Mouse (Mus musculus): ENCODE results near the gene Grik4. TPM values are rescaled to one million over a fixed set of nuclear protein-coding genes. Genes with fewer than 3 reads are reported as not detected.
A peak's percentile ranks its signal among the peaks of the same experiment; 100 is the strongest.

The Grik4 gene
- polyA plus RNA-seq, 1 experiment from 2014 or later: 1.1 TPM

- Histone ChIP-seq H3K4me3 (ENCODE audit: low read length) (no peak overlapping the region), H3K9me3 (ENCODE audit: control insufficient read depth, low read length) (no peaks in the 10 kb centered on the region), H3K27ac (ENCODE audit: low read length) (no peak overlapping the region), H3K4me2 (ENCODE audit: low read depth, low read length) (no peak overlapping the region), H3K27me3 (replicated peaks; ENCODE audit: control insufficient read depth, insufficient read depth, low read length) (no peaks in the 10 kb centered on the region), H3K9ac (ENCODE audit: low read depth, low read length) (no peak overlapping the region), H3K36me3 (ENCODE audit: control insufficient read depth, insufficient read depth, low read length) (no peaks in the 10 kb centered on the region), H3K4me1 (ENCODE audit: control insufficient read depth, insufficient read depth, low read length) (peaks cover 4% of the 10 kb centered on the region)
- ATAC-seq: no peak
- WGBS: 75% methylated on average over 1 of the region's 1 CpGs
These were observed 4.1 kb upstream of the Grik4 start for GRCm38 (mm10) chr9:42948381-42948780.

DNA sequence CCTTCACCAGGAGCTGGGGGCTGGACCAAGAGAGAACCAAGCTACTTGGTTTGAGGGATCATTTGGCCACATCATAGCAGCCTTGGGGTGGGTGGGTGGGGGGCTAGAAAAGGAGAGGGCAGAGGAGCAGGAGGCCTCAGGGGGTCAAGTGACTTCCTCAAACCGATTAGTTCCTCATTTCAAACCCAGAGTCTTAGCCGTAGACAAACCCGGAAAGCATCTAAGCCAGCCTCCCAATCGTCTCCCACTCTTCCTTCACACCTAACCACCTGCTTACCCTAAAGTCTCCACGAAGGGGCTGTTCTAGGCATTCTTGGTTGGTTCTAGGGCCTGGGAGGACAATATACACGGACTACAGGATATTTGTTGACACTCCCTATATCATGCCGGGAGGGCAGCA, 881 bp upstream of the Grik4 start:
- no peak overlapping the region for H3K4me3 ChIP-seq (ENCODE audit: low read length)
- no peak overlapping the region for H3K4me2 ChIP-seq (ENCODE audit: low read depth, low read length)
- peak; percentile 4; the same call in 1 of the 2 replicates for ATAC-seq
- H3K9me3 ChIP-seq (ENCODE audit: control insufficient read depth, low read length): no peaks in the 10 kb centered on the region
- WGBS: 69% methylated on average over 7 of the region's 7 CpGs
- peaks cover 9% of the 10 kb centered on the region for H3K4me1 ChIP-seq (ENCODE audit: control insufficient read depth, insufficient read depth, low read length)
- no peak overlapping the region for H3K9ac ChIP-seq (ENCODE audit: low read depth, low read length)
- H3K27ac ChIP-seq (ENCODE audit: low read length): no peak overlapping the region
- H3K36me3 ChIP-seq (ENCODE audit: control insufficient read depth, insufficient read depth, low read length): no peaks in the 10 kb centered on the region
- no peaks in the 10 kb centered on the region for H3K27me3 ChIP-seq (replicated peaks; ENCODE audit: control insufficient read depth, insufficient read depth, low read length)

DNA sequence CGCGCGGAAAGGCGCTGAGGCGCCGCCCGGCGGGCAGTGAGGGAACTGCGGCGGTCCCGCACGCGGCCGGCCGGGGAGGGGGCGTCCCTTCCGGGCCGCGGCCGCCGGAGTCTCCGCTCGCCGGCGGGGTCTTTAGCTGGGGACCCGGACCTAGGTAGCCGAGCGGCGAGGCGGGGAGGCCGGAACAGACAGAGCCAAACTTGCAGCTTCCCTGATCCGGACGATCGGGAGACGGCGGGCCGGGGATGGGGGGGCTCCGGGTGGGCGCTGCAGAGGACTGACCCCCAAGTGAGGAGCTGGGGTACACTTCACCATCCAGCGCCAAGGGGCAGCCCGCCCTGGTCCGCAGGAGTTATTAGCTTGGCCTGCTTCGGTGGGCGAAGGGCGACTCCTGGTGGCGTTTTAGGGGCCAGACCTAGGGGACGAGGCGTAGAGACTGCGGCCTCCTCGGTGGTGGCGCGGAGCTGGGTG, 278 bp upstream of the Grik4 start:
- peak overlapping the region; percentile 80 for H3K4me3 ChIP-seq (ENCODE audit: low read length)
- H3K27ac ChIP-seq (ENCODE audit: low read length): no peak overlapping the region
- under 1% methylated on average over 45 of the region's 52 CpGs for WGBS
- peak; percentile 94 for ATAC-seq
- peaks cover 9% of the 10 kb centered on the region for H3K4me1 ChIP-seq (ENCODE audit: control insufficient read depth, insufficient read depth, low read length)
- H3K9ac ChIP-seq (ENCODE audit: low read depth, low read length): peak overlapping the region; percentile 78
- H3K36me3 ChIP-seq (ENCODE audit: control insufficient read depth, insufficient read depth, low read length): no peaks in the 10 kb centered on the region
- H3K27me3 ChIP-seq (replicated peaks; ENCODE audit: control insufficient read depth, insufficient read depth, low read length): no peaks in the 10 kb centered on the region
- H3K4me2 ChIP-seq (ENCODE audit: low read depth, low read length): peak overlapping the region; percentile 98
- no peaks in the 10 kb centered on the region for H3K9me3 ChIP-seq (ENCODE audit: control insufficient read depth, low read length)

DNA sequence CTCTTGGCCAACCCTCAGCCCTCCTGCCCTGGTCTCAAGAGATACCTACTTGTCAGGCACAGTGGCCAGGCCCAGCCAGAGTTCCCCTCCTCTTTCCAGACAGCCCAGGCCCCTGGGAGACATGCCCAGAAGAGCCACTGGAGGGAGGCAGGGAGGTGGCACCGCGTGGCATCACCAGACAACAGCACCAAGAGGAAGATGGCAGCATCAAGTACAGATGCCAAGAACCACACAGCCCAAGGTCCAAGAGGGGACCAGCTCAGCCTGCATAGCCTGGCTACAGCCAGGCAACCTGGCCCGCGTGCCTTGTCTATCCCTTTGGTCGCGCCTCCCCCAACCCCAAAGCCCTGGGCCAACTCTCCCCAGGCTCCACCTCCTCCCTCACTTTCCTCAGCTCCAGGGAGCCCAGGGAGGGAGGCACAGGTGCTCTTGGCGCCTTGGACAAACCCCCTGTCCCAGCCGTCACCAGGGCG, 1.2 kb downstream of the Grik4 start:
- peak overlapping the region; percentile 98 for H3K4me2 ChIP-seq (ENCODE audit: low read depth, low read length)
- no peaks in the 10 kb centered on the region for H3K27me3 ChIP-seq (replicated peaks; ENCODE audit: control insufficient read depth, insufficient read depth, low read length)
- 10% methylated on average over 9 of the region's 9 CpGs for WGBS
- H3K36me3 ChIP-seq (ENCODE audit: control insufficient read depth, insufficient read depth, low read length): no peaks in the 10 kb centered on the region
- peaks cover 9% of the 10 kb centered on the region for H3K4me1 ChIP-seq (ENCODE audit: control insufficient read depth, insufficient read depth, low read length)
- H3K4me3 ChIP-seq (ENCODE audit: low read length): peak overlapping the region; percentile 80
- no peak overlapping the region for H3K27ac ChIP-seq (ENCODE audit: low read length)
- no peaks in the 10 kb centered on the region for H3K9me3 ChIP-seq (ENCODE audit: control insufficient read depth, low read length)
- peak overlapping the region; percentile 78; the same call in 1 of the 2 replicates for H3K9ac ChIP-seq (ENCODE audit: low read depth, low read length)
- peak; percentile 12; the same call in 1 of the 2 replicates for ATAC-seq

DNA sequence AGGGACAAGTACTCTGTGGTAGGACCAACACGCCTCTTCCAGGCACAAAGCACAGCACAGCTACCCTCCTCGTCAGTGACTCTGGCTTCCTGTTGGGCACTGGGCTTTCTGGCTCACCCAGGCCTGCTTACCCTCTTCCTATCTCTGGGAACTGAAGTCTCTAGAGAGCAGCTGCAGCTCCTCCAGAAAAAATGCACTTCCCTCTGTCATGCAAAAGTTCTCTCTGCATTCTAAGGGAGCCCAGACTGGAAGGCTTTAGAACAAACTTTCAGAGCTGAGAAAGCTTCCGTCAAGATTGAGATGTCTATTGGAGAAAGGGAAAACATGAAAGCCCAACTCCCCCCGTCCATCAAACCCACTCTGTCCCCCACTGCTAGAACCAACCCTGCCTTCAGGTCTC, 2.1 kb downstream of the Grik4 start:
- Histone ChIP-seq H3K4me3 (ENCODE audit: low read length) (no peak overlapping the region), H3K27me3 (replicated peaks; ENCODE audit: control insufficient read depth, insufficient read depth, low read length) (no peaks in the 10 kb centered on the region), H3K4me2 (ENCODE audit: low read depth, low read length) (no peak overlapping the region), H3K27ac (ENCODE audit: low read length) (no peak overlapping the region), H3K36me3 (ENCODE audit: control insufficient read depth, insufficient read depth, low read length) (no peaks in the 10 kb centered on the region), H3K9ac (ENCODE audit: low read depth, low read length) (no peak overlapping the region), H3K4me1 (ENCODE audit: control insufficient read depth, insufficient read depth, low read length) (peaks cover 9% of the 10 kb centered on the region), H3K9me3 (ENCODE audit: control insufficient read depth, low read length) (no peaks in the 10 kb centered on the region)
- ATAC-seq: no peak
- whole genome bisulfite sequencing: 51% methylated on average over 4 of the region's 4 CpGs

- H3K27me3 ChIP-seq (replicated peaks; ENCODE audit: control insufficient read depth, insufficient read depth, low read length): no peaks in the 10 kb centered on the region
- peaks cover 9% of the 10 kb centered on the region; the same call in 1 of the 2 replicates for H3K4me1 ChIP-seq (ENCODE audit: control insufficient read depth, insufficient read depth, low read length)
- H3K4me3 ChIP-seq (ENCODE audit: low read length): no peak overlapping the region
- WGBS: 33% methylated on average over 7 of the region's 7 CpGs
- H3K9ac ChIP-seq (ENCODE audit: low read depth, low read length): no peak overlapping the region
- H3K27ac ChIP-seq (ENCODE audit: low read length): no peak overlapping the region
- no peak overlapping the region for H3K4me2 ChIP-seq (ENCODE audit: low read depth, low read length)
- H3K36me3 ChIP-seq (ENCODE audit: control insufficient read depth, insufficient read depth, low read length): no peaks in the 10 kb centered on the region
- no peak for ATAC-seq
- no peaks in the 10 kb centered on the region for H3K9me3 ChIP-seq (ENCODE audit: control insufficient read depth, low read length)
These were observed 12.1 kb downstream of the Grik4 start for GRCm38 (mm10) chr9:42932146-42932545.

- H3K36me3 ChIP-seq (ENCODE audit: control insufficient read depth, insufficient read depth, low read length): no peaks in the 10 kb centered on the region
- no peak overlapping the region for H3K27ac ChIP-seq (ENCODE audit: low read length)
- ATAC-seq: peak; percentile 38; the same call in 1 of the 2 replicates
- H3K9ac ChIP-seq (ENCODE audit: low read depth, low read length): no peak overlapping the region
- no peaks in the 10 kb centered on the region for H3K27me3 ChIP-seq (replicated peaks; ENCODE audit: control insufficient read depth, insufficient read depth, low read length)
- no peak overlapping the region for H3K4me2 ChIP-seq (ENCODE audit: low read depth, low read length)
- no peak overlapping the region for H3K4me3 ChIP-seq (ENCODE audit: low read length)
- WGBS: 59% methylated on average over 10 of the region's 10 CpGs
- H3K9me3 ChIP-seq (ENCODE audit: control insufficient read depth, low read length): no peaks in the 10 kb centered on the region
- H3K4me1 ChIP-seq (ENCODE audit: control insufficient read depth, insufficient read depth, low read length): peaks cover 9% of the 10 kb centered on the region; the same call in 1 of the 2 replicates
These were observed 16.8 kb downstream of the Grik4 start for GRCm38 (mm10) chr9:42927498-42927897.

DNA sequence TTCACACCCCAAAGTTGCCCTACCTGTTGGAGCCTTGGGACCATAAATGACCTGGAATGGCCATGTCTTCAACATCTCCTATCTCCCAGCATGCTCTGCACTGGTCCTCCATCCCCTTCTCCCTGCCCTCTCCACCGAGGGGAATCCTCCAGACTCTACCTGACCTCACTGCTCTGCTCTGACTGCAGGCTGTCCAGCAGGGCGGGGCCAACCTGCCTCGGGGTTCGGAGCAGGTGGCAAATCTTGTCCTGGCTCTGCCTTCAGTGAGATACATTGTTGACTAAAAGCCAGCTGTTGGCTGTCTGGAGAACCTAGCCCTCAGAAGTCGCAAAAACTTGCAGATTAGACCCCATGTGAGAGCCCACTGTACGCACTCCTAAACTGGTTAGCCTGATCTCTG, 17.7 kb downstream of the Grik4 start:
- Histone ChIP-seq H3K9me3 (ENCODE audit: control insufficient read depth, low read length) (no peaks in the 10 kb centered on the region), H3K4me3 (ENCODE audit: low read length) (no peak overlapping the region), H3K27me3 (replicated peaks; ENCODE audit: control insufficient read depth, insufficient read depth, low read length) (no peaks in the 10 kb centered on the region), H3K36me3 (ENCODE audit: control insufficient read depth, insufficient read depth, low read length) (no peaks in the 10 kb centered on the region), H3K4me1 (ENCODE audit: control insufficient read depth, insufficient read depth, low read length) (peaks cover 9% of the 10 kb centered on the region; the same call in 1 of the 2 replicates), H3K27ac (ENCODE audit: low read length) (no peak overlapping the region), H3K4me2 (ENCODE audit: low read depth, low read length) (no peak overlapping the region), H3K9ac (ENCODE audit: low read depth, low read length) (no peak overlapping the region)
- 59% methylated on average over 6 of the region's 6 CpGs for WGBS
- no peak for ATAC-seq

GRCm38 (mm10) chr9:42921830-42922229, 22.5 kb downstream of the Grik4 start:
- Histone ChIP-seq H3K4me3 (ENCODE audit: low read length) (no peak overlapping the region), H3K4me2 (ENCODE audit: low read depth, low read length) (no peak overlapping the region), H3K9me3 (ENCODE audit: control insufficient read depth, low read length) (no peaks in the 10 kb centered on the region), H3K27ac (ENCODE audit: low read length) (no peak overlapping the region), H3K9ac (ENCODE audit: low read depth, low read length) (no peak overlapping the region), H3K4me1 (ENCODE audit: control insufficient read depth, insufficient read depth, low read length) (0 out of 2 replicates have a peak, but pooled peaks cover under 1% of the 10 kb centered on the region), H3K27me3 (replicated peaks; ENCODE audit: control insufficient read depth, insufficient read depth, low read length) (no peaks in the 10 kb centered on the region), H3K36me3 (ENCODE audit: control insufficient read depth, insufficient read depth, low read length) (no peaks in the 10 kb centered on the region)
- WGBS: 67% methylated on average over 4 of the region's 4 CpGs
- ATAC-seq: no peak

DNA sequence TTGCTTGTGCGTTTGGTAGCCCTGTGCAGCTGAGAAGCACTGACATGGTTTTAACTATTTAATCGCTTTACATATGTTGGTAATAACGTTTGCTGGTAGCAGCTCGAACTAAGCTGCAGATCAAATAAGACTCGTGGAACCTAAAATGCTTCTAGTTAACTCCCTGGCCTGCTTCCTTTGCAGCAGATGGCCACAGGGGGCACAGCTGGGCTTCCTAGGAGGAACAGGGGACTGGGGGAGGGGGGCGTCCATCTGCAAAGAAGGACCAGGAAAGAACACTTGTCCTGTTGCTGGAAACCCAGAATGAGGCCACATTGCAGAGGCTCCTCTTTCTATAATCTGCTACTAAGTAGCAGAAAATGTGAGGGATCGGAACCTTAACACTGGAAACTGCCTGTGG, 24.1 kb downstream of the Grik4 start:
- H3K36me3 ChIP-seq (ENCODE audit: control insufficient read depth, insufficient read depth, low read length): no peaks in the 10 kb centered on the region
- no peak for ATAC-seq
- no peaks in the 10 kb centered on the region for H3K9me3 ChIP-seq (ENCODE audit: control insufficient read depth, low read length)
- H3K4me2 ChIP-seq (ENCODE audit: low read depth, low read length): no peak overlapping the region
- H3K27me3 ChIP-seq (replicated peaks; ENCODE audit: control insufficient read depth, insufficient read depth, low read length): no peaks in the 10 kb centered on the region
- 53% methylated on average over 7 of the region's 7 CpGs for WGBS
- H3K9ac ChIP-seq (ENCODE audit: low read depth, low read length): no peak overlapping the region
- no peak overlapping the region for H3K4me3 ChIP-seq (ENCODE audit: low read length)
- no peaks in the 10 kb centered on the region for H3K4me1 ChIP-seq (ENCODE audit: control insufficient read depth, insufficient read depth, low read length)
- H3K27ac ChIP-seq (ENCODE audit: low read length): no peak overlapping the region
